Mouse (Mus musculus) neural tube, embryonic 14.5 days (tissue): Measurements from ENCODE around the gene Sbf2. TPM values are rescaled to one million over a fixed set of nuclear protein-coding genes. Genes with fewer than 3 reads are reported as not detected.
"Not testable (repeated sequence)": the region's sequence is repeated elsewhere in the genome, so short reads cannot be mapped to it uniquely, and the experiment has no call there.

Experiments used
- ATAC-seq: fragments of 200-750 bp; cut with Nextera tagmentation; 2 replicates; pipeline ENCODE4 v1.8.0; 2017; ENCODE audit warnings: low read depth, mild to moderate bottlenecking, moderate TSS enrichment, moderate library complexity
- H3K27ac ChIP-seq: fragments of 300-500 bp; sonication (generic); 2 replicates; pipeline ENCODE4 v1.5.1; 2014; ENCODE audit warnings: low read depth, mild to moderate bottlenecking, control low read depth, low read length, moderate library complexity, mixed read lengths
- H3K27me3 ChIP-seq: fragments of 300-500 bp; sonication (generic); 2 replicates; pipeline ENCODE4 v1.6.1; 2014; ENCODE audit warnings: low read length; ENCODE audit not compliant: control insufficient read depth, insufficient read depth
- H3K36me3 ChIP-seq: fragments of 300-500 bp; sonication (generic); 2 replicates; pipeline ENCODE4 v1.6.1; 2014; ENCODE audit warnings: low read length, mixed read lengths; ENCODE audit not compliant: control insufficient read depth, insufficient read depth
- H3K4me1 ChIP-seq: fragments of 300-500 bp; sonication (generic); 2 replicates; pipeline ENCODE4 v1.6.1; 2014; ENCODE audit warnings: low read length; ENCODE audit not compliant: control insufficient read depth, insufficient read depth
- H3K4me2 ChIP-seq: fragments of 300-500 bp; sonication (generic); 2 replicates; pipeline ENCODE4 v1.6.1; 2014; ENCODE audit warnings: mild to moderate bottlenecking, low read depth, low read length, control low read depth
- H3K4me3 ChIP-seq: fragments of 300-500 bp; sonication (generic); 2 replicates; pipeline ENCODE4 v1.5.1; 2014; ENCODE audit warnings: low read depth, low read length, control low read depth, mixed read lengths
- H3K9ac ChIP-seq: fragments of 300-500 bp; sonication (generic); replicated peaks from 2 replicates; pipeline ENCODE4 v1.6.1; 2014; ENCODE audit warnings: low read depth, mild to moderate bottlenecking, control low read depth, low read length, mixed read lengths
- H3K9me3 ChIP-seq: fragments of 300-500 bp; sonication (generic); 2 replicates; pipeline ENCODE4 v1.6.1; 2016; ENCODE audit warnings: low read length; ENCODE audit not compliant: control insufficient read depth
- WGBS: fragments of 180-500 bp; shearing (Covaris S2); extraction: QIAGEN DNeasy Blood & Tissue Kit; methylation state at CpG from one replicate; pipeline ENCODE4 v1.1.7; 2014; 5-methylcytosine and 5-hydroxymethylcytosine counted together
- polyA plus RNA-seq: library from polyadenylated mRNA; unstranded; fragments of >200 nt; fragmentation: Nextera tagmentation; extraction: Ambion mirVana; gene quantifications from 2 replicates; pipeline ENCODE4 v1.2.1, GENCODE M21; 2014

Gene Sbf2
- polyA plus RNA-seq, 1 experiment from 2014 or later: 83.1 TPM

DNA sequence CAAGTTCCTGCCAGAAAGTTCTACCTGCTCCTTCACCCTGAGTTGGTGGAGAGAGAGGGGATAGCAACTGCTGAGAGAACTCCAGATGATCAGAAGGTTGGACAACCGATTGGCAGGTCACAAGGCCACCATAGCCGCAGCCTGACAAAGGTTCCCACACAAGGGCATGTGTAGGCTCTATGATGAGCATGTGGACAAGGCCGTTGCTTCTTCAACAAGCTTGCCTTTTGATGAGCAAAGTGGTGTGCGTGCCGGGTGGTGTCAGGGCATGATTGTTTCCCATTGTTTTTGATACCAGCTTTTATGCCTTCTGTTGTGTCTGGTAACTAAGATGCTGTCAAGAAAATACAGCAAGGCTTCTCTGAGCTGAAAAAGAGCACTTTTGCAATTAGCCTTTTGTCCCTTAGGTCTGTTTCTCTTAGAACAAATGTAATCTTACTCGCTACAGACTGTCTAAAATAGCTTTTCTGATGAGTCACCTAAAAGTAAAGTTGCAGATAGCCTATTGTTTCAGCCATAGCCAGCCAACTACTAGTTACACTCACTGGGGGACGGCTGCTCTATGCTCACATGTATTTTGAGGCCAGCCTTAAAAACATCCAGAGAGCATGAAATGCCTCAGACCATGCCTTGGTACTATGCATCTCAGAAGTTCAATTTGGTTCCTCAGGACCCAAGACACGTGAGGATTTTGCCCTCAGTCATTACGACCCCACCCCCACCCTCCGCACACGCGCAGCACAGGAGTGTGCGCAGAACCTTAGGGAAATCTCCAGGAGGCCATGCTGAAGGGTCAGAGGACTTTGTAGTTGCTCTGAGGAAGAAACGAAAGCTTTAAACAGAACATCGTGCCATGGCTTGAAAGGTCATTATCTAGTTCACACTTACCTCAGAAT lies 33.1 kb upstream of the Sbf2 start:
- Histone ChIP-seq H3K9me3 (no peaks in the 10 kb centered on the region), H3K36me3 (no peaks in the 10 kb centered on the region), H3K4me3 (no peak overlapping the region), H3K27ac (no peak overlapping the region), H3K4me2 (no peak overlapping the region), H3K9ac (no peak overlapping the region), H3K4me1 (no peaks in the 10 kb centered on the region), H3K27me3 (no peaks in the 10 kb centered on the region)
- ATAC-seq: no peak
- WGBS: 85% methylated on average over 15 of the region's 15 CpGs

DNA sequence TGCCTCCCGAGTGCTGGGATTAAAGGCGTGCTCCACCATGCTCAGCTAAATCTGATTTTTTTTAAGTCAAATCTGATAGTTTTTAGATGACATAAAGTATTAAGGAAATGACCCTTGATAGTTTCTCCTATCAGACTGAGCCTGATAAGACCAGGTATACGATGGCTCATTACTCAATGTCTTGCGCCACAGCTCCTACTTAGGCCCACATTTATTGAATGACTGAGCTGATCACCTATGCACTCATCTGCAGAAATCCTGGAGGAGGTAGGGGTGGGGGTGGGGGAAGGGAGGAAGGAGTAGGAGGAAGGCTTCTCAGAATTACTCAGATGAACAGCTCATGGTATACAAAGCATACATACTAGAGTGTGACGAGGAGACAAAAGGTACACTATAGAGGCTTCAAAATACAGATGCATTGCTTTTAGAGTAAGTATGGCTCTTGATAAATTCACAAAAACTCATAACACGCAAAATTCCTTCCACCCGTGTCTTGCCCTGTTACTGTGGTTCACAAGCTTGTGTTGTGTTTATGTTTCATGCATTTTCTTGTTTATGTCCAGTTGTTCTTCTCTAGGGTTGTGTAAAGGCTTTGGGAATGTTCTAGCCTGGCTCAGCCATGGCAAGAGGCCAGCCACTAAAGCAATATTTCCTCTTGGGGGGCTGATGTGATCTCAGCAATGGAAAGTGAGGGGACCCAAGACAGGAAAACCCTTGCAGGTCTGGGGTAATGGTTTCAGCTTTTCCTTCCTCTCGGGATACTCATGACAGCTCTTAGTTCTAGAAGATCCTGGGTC lies 32.1 kb upstream of the Sbf2 start:
- Histone ChIP-seq H3K4me1 (no peaks in the 10 kb centered on the region), H3K27me3 (no peaks in the 10 kb centered on the region), H3K27ac (no peak overlapping the region), H3K4me3 (no peak overlapping the region), H3K9me3 (no peaks in the 10 kb centered on the region), H3K4me2 (no peak overlapping the region), H3K9ac (no peak overlapping the region), H3K36me3 (no peaks in the 10 kb centered on the region)
- WGBS: 87% methylated on average over 8 of the region's 8 CpGs
- ATAC-seq: no peak

DNA sequence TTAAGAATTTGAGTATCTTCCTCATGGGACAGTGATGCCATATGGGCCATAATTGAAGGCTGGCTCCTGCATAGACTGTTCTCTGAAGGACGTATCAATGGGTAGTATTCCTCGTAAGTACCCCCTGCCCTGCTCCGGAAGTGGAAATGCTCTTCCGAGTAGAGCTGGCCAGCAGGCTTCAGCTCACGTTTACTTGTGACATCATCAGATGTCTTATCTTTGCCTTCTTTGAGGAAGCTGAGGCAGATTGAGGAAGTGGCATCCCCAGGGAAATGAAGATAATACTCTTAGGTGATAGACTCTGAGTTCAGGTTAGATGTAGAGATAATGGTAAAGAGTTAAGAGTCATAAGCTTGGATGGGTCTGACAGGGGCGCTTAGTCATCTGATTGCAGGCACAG lies 31.1 kb upstream of the Sbf2 start:
- 85% methylated on average over 6 of the region's 6 CpGs for WGBS
- H3K9ac ChIP-seq: no peak overlapping the region
- H3K36me3 ChIP-seq: no peaks in the 10 kb centered on the region
- H3K9me3 ChIP-seq: no peaks in the 10 kb centered on the region
- H3K4me2 ChIP-seq: no peak overlapping the region
- H3K4me1 ChIP-seq: no peaks in the 10 kb centered on the region
- no peak overlapping the region for H3K4me3 ChIP-seq
- no peak overlapping the region for H3K27ac ChIP-seq
- no peak for ATAC-seq
- H3K27me3 ChIP-seq: no peaks in the 10 kb centered on the region

DNA sequence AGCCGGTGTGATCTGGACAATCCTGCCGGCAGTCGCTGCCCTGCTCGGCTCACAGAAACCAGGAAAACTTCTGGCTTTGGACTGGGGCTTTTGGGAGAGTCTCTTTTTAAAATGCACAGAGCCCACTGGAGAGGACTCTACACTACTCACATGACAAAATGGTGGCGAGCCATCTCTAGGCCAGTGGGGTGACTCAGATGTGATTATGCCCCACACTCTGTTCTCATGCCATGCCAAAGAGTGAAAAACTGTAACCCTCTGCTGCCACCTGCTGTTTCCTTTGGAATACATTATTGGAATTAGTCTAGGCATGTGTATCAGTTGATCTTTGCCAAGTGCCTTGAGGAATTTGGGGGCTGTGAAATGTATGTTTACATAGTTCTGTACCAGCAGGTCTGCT lies 30.6 kb upstream of the Sbf2 start:
- Histone ChIP-seq H3K4me2 (no peak overlapping the region), H3K9ac (no peak overlapping the region), H3K4me3 (no peak overlapping the region), H3K36me3 (no peaks in the 10 kb centered on the region), H3K9me3 (no peaks in the 10 kb centered on the region), H3K4me1 (no peaks in the 10 kb centered on the region), H3K27me3 (no peaks in the 10 kb centered on the region), H3K27ac (no peak overlapping the region)
- ATAC-seq: peak; percentile 71; the same call in 1 of the 2 replicates
- WGBS: 78% methylated on average over 5 of the region's 5 CpGs

DNA sequence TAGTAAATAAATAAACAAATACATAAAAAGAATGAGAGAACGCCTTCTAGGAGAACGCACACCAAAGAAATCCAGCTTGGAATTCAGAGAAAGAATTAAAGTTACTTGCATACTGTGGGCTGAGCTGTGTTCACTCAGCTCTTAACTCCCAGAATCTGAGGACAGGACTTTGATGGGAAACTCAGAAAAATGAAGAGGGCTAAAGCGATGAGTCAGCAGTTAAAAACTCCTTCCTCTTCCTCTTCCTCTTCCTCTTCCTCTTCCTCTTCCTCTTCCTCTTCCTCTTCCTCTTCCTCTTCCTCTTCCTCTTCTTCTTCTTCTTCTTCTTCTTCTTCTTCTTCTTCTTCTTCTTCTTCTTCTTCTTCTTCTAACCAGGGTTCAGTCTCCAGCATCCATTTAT lies 25.2 kb upstream of the Sbf2 start:
- ATAC-seq, H3K36me3 ChIP-seq, H3K9me3 ChIP-seq, H3K4me1 ChIP-seq, H3K4me3 ChIP-seq, H3K27ac ChIP-seq, H3K9ac ChIP-seq, H3K27me3 ChIP-seq, H3K4me2 ChIP-seq: not testable (repeated sequence)
- 94% methylated on average over 3 of the region's 3 CpGs for WGBS

DNA sequence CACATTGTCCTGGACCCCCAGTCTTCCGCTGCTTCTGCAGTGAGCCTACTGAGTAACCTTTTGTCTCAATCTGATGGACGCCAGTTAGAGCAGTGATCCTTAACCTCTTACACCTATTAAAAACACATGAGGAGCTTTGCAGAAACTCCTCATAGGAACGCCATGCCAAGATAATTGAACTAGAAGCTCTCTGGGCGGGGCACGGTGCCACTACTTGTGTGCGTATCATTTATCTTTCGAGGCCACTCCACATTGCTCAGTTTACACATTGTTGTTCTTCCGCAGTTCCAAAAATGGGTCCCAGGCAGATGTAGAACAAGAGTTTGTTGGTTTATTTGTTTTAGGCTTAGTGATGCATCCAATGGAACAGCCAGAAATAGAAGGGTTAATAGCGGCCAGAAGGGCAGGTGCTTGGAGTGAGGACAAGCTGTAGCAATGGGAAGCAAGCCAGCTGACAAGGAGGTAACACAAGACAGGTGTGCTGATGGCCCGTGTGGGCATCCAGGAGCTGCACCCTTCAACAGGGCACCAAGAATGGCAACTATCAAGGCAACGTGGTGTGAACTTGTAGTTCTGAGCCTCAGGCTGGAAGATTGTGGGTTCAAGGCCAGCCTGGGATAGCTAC lies 24.7 kb upstream of the Sbf2 start:
- WGBS: 89% methylated on average over 11 of the region's 11 CpGs
- Histone ChIP-seq H3K4me3 (no peak overlapping the region), H3K27ac (no peak overlapping the region), H3K27me3 (no peaks in the 10 kb centered on the region), H3K36me3 (no peaks in the 10 kb centered on the region), H3K9me3 (no peaks in the 10 kb centered on the region), H3K4me2 (no peak overlapping the region), H3K4me1 (no peaks in the 10 kb centered on the region), H3K9ac (no peak overlapping the region)
- no peak for ATAC-seq

DNA sequence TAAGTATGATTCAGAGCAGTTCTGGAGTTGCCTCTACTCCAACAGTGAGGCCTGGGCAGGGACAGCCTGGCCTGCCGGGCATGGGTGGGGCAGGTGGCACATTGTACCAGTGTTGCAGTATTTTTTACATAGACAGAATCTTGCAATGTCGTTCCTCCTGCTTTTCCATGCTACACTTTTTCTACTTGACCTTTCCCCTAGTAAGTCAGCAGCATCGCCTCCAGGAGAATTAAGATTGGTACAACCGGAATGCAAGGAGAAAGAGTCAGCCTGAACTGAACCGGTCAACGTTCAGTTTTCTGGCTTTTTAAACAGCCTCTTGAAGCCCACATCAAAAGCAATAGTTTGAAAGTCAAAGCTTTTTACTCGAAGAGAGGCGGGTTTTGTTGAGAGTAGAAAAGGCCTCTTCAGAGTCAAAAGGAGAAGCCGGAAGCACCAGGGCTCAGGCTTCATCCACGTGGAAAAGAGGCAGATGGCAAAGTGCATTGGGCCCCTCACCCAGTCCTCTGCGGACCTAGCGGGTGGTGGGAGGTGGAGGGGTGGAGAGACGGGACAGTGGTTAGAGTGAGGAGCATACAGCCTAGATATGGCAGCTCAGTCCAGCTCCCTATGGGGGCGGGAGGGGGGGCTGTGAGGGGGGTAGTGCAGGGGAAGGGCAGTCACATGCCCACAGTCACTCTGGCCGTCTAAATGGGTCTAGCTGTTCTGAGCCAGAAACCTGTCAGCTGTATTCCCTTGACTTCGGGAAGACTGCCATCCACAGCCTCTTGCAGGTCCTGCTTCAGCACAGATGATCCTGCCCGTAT lies 23.8 kb upstream of the Sbf2 start:
- H3K4me1 ChIP-seq: no peaks in the 10 kb centered on the region
- no peak overlapping the region for H3K4me3 ChIP-seq
- no peak overlapping the region for H3K9ac ChIP-seq
- H3K9me3 ChIP-seq: no peaks in the 10 kb centered on the region
- no peak overlapping the region for H3K4me2 ChIP-seq
- 32% methylated on average over 17 of the region's 17 CpGs for WGBS
- ATAC-seq: no peak
- H3K27ac ChIP-seq: no peak overlapping the region
- H3K27me3 ChIP-seq: no peaks in the 10 kb centered on the region
- H3K36me3 ChIP-seq: no peaks in the 10 kb centered on the region

DNA sequence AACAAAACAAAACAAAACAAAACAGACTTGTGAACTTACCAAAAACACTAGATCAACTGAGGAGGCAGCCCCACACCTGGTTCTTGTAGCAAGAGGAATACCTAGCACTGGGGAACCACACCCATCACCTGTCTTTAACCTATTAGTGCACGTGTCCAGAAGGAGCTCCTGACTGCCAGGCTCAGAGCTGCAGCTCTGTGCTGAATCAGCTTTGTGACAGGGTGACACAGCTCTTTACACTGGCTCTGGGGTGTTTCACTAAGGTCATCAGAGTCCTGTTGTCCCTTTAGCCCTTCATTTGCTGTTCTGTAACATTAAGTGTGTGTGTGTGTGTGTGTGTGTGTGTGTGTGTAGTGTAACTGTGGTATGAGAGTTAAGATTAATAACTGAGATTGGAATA lies 21.8 kb upstream of the Sbf2 start:
- H3K4me1 ChIP-seq: no peaks in the 10 kb centered on the region
- no peaks in the 10 kb centered on the region for H3K36me3 ChIP-seq
- ATAC-seq: no peak
- 78% methylated on average over 1 of the region's 1 CpGs for WGBS
- H3K27me3 ChIP-seq: no peaks in the 10 kb centered on the region
- H3K9me3 ChIP-seq: no peaks in the 10 kb centered on the region
- H3K27ac ChIP-seq: no peak overlapping the region
- H3K4me2 ChIP-seq: no peak overlapping the region
- H3K4me3 ChIP-seq: no peak overlapping the region
- H3K9ac ChIP-seq: no peak overlapping the region
